Mouse (Mus musculus) heart, postnatal 0 days (tissue): ENCODE data around the gene Ccdc85b. TPM values are rescaled to one million over a fixed set of nuclear protein-coding genes. Genes with fewer than 3 reads are reported as not detected.

Experiments used
- ATAC-seq: fragments of 200-750 bp; cut with Nextera tagmentation; 2 replicates; pipeline ENCODE4 v1.8.0; 2017; ENCODE audit warnings: low read depth, moderate number of reproducible peaks, moderate library complexity; ENCODE audit not compliant: insufficient read depth
- DNase-seq: peaks from one replicate; pipeline ENCODE4 v3.0.0-alpha.2; 2016; ENCODE audit warnings: low spot score
- H3K27ac ChIP-seq: fragments of 300-500 bp; sonication (generic); 2 replicates; pipeline ENCODE4 v1.5.1; 2014; ENCODE audit warnings: low read depth, mild to moderate bottlenecking
- H3K27me3 ChIP-seq: fragments of 300-500 bp; sonication (generic); 2 replicates; pipeline ENCODE4 v1.6.1; 2014; ENCODE audit warnings: low read length, mixed read lengths; ENCODE audit not compliant: control insufficient read depth, insufficient read depth
- H3K36me3 ChIP-seq: fragments of 300-500 bp; sonication (generic); replicated peaks from 2 replicates; pipeline ENCODE4 v1.6.1; 2014; ENCODE audit warnings: low read length, mixed read lengths; ENCODE audit not compliant: control insufficient read depth, insufficient read depth
- H3K4me1 ChIP-seq: fragments of 300-500 bp; sonication (generic); 2 replicates; pipeline ENCODE4 v1.6.1; 2014; ENCODE audit warnings: antibody characterized with exemption; ENCODE audit not compliant: control insufficient read depth, insufficient read depth
- H3K4me2 ChIP-seq: fragments of 300-500 bp; sonication (generic); 2 replicates; pipeline ENCODE4 v1.6.1; 2014; ENCODE audit warnings: low read depth, mild to moderate bottlenecking, low read length, moderate library complexity
- H3K4me3 ChIP-seq: fragments of 300-500 bp; sonication (generic); 2 replicates; pipeline ENCODE4 v1.5.1; 2014; ENCODE audit warnings: low read depth, low read length
- H3K9ac ChIP-seq: fragments of 300-500 bp; sonication (generic); replicated peaks from 2 replicates; pipeline ENCODE4 v1.6.1; 2014; ENCODE audit warnings: low read depth, low read length, mixed read lengths
- H3K9me3 ChIP-seq: fragments of 300-500 bp; sonication (generic); replicated peaks from 2 replicates; pipeline ENCODE4 v1.6.1; 2016; ENCODE audit warnings: low read length; ENCODE audit not compliant: control insufficient read depth
- CTCF ChIP-seq: IDR thresholded peaks from 2 replicates; pipeline ENCODE4 v1.5.1; 2016; ENCODE audit warnings: antibody characterized with exemption, control low read depth, low read depth
- EP300 ChIP-seq: IDR thresholded peaks from 2 replicates; pipeline ENCODE4 v1.6.1; 2016; ENCODE audit warnings: antibody characterized with exemption, low read depth
- WGBS: fragments of 180-500 bp; shearing (Covaris S2); extraction: QIAGEN DNeasy Blood & Tissue Kit; methylation state at CpG from one replicate; pipeline ENCODE4 v1.1.7; 2014; 5-methylcytosine and 5-hydroxymethylcytosine counted together
- polyA plus RNA-seq: library from polyadenylated mRNA; unstranded; fragments of >200 nt; fragmentation: Nextera tagmentation; extraction: Ambion mirVana; gene quantifications from 2 replicates; pipeline ENCODE4 v1.2.1, GENCODE M21; 2015
- total RNA-seq: library from RNA; depleted of rRNA; stranded (reverse); fragments of >200 nt; gene quantifications from 2 replicates; pipeline ENCODE4 v1.2.3, GENCODE M21; 2014; ENCODE audit warnings: low replicate concordance

Gene Ccdc85b
- total and polyA plus RNA-seq, 2 experiments from 2014 or later = 9.2 to 10.6 TPM

DNA sequence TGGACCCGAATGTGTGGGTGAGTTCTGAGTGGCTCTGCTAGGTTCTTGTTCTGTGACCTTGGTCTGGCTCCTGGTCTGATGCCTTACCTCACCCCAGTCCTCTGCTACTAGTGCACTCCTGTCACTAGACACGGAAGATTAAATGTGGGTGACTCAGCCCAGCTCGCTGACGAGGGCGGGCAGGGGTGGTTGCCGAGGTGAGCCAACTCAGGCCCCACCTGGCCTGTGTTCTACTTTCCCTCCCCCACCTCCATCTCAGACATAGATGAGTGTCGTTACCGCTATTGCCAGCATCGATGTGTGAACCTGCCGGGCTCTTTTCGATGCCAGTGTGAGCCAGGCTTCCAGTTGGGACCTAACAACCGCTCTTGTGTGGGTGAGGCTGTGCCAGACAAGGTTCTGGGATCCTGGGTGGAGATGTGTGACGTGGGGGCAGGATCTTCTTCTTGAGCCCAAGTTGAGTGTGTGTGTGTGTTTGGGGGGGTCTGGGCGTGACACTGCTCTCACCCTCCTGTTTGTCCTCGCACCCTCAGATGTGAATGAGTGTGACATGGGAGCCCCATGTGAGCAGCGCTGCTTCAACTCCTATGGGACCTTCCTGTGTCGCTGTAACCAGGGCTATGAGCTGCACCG, 20.1 kb upstream of the Ccdc85b start:
- TF ChIP-seq EP300 (no peak), CTCF (no peak)
- H3K9me3 ChIP-seq = no peaks in the 10 kb centered on the region
- H3K9ac ChIP-seq = no peak overlapping the region
- no peaks in the 10 kb centered on the region for H3K4me1 ChIP-seq
- peaks cover 37% of the 10 kb centered on the region for H3K36me3 ChIP-seq
- DNase-seq (no peak), ATAC-seq (no peak)
- WGBS = 89% methylated on average over 18 of the region's 18 CpGs
- no peaks in the 10 kb centered on the region for H3K27me3 ChIP-seq
- no peak overlapping the region for H3K4me3 ChIP-seq
- no peak overlapping the region for H3K4me2 ChIP-seq
- no peak overlapping the region for H3K27ac ChIP-seq

DNA sequence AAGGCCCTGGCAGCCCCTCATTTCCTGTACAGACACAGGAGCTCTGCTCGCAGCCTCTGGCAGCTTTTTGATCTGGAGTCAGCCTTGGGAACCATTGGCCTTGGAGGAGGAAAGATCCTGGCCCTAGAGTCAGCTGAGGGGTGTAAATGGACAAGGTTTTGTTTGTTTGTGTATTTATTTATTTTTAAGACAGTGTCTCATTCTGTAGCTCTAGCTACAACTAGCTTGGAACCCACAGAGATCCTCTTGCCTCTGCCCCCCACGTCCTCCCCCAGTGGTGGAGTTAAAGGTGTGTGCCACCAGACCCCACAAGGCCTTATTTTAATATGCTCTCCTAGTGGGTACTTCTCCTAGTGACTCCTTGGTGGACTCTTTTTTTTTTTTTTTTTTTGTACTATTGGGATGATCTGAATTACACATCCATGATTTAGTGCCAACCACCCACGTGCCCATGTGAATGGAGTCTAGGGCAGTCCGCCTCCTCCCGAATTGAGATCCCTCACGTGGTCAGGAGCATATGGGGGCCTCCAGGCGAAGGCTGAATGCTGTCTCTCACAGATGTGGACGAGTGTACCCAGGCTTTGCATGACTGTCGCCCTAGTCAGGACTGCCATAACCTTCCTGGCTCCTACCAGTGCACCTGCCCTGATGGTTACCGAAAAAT, 19.4 kb upstream of the Ccdc85b start:
- Histone ChIP-seq H3K36me3 (peaks cover 30% of the 10 kb centered on the region), H3K4me1 (no peaks in the 10 kb centered on the region), H3K9me3 (no peaks in the 10 kb centered on the region), H3K27ac (no peak overlapping the region), H3K4me2 (no peak overlapping the region), H3K27me3 (no peaks in the 10 kb centered on the region), H3K9ac (no peak overlapping the region), H3K4me3 (no peak overlapping the region)
- DNase-seq (no peak), ATAC-seq (no peak)
- TF ChIP-seq EP300 (no peak), CTCF (no peak)
- 92% methylated on average over 10 of the region's 10 CpGs for WGBS

DNA sequence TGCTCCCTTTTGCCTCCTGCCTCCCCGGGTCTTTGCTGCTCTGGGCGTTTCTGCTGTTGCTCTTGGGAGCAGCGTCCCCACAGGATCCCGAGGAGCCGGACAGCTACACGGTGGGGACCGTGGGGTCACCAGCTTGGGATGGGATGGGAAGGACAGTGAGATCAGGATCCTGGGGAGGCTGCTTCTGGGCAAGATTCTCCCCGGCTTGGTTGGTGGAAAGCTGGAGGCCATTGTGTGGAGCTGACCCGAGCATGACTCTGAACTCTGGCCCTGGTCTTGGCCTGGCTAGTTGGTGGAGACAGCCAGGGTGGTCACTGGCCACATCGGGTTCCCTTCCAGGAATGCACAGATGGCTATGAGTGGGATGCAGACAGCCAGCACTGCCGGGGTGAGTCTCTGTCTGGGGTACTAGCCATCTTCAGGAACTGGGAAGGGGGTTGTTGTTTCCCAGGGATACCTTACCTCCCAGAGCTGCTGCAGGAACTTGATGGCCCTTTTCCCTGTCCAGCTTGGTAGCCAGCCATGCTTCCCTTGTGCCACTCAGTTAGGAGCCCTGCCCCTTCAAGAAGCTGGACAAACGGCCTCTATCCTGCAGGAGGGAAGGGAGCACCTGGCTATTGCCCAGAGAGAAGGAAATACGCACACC, 17.5 kb upstream of the Ccdc85b start:
- Histone ChIP-seq H3K4me3 (peak overlapping the region; percentile 64), H3K27me3 (no peaks in the 10 kb centered on the region), H3K9ac (peak overlapping the region; percentile 82), H3K4me1 (no peaks in the 10 kb centered on the region), H3K9me3 (no peaks in the 10 kb centered on the region), H3K36me3 (peaks cover 13% of the 10 kb centered on the region), H3K4me2 (peak overlapping the region; percentile 98), H3K27ac (peak overlapping the region; percentile 68)
- ATAC-seq (peak; percentile 19), DNase-seq (no peak)
- WGBS = 18% methylated on average over 13 of the region's 13 CpGs
- TF ChIP-seq EP300 (no peak), CTCF (no peak)

DNA sequence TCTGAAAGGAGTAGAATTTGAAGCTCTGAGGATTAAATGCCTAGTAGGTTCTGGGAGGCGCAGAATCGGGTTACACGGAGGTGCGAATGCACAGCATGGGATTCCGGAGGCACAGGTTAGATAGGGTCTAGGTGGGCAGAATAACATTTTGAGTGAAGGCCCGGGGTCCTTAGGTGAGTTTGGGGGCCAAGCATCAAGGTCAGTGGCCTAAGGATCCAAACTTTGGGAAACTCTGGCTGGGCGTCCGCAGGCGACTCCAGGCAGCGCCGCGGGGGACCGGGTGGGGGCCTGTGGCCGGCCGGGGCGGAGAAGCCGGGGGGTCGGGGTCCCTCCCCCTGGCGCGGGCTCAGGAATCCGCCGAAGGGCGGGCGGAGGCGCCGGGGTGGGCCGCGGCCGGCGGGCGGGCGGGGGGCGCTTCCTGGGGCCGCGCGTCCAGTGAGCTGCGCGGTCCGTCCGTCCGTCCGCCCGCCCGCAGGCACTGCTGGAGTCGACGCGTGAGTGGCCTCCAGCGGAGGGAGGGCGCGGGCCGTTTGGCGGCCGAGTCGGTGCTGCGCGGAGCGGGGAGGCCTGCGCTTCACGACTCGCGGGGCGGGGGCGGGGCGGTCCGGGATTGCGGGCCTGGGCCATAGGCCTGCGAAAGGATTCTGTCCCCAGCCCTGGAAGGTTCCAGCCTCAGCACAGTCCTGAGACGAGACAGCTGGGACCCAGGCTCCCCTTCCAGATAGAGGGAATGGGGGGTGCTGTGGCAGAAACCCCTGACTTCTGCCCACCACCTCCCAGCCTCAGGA, 16.8 kb upstream of the Ccdc85b start:
- Histone ChIP-seq H3K9ac (peak overlapping the region; percentile 82), H3K9me3 (no peaks in the 10 kb centered on the region), H3K4me2 (peak overlapping the region; percentile 98), H3K4me3 (peak overlapping the region; percentile 64), H3K27me3 (no peaks in the 10 kb centered on the region), H3K4me1 (no peaks in the 10 kb centered on the region), H3K27ac (peak overlapping the region; percentile 68), H3K36me3 (peaks cover 7% of the 10 kb centered on the region)
- TF ChIP-seq CTCF (no peak), EP300 (no peak)
- DNase-seq = no peak
- WGBS = under 1% methylated on average over 38 of the region's 68 CpGs
- ATAC-seq = peak; percentile 47

DNA sequence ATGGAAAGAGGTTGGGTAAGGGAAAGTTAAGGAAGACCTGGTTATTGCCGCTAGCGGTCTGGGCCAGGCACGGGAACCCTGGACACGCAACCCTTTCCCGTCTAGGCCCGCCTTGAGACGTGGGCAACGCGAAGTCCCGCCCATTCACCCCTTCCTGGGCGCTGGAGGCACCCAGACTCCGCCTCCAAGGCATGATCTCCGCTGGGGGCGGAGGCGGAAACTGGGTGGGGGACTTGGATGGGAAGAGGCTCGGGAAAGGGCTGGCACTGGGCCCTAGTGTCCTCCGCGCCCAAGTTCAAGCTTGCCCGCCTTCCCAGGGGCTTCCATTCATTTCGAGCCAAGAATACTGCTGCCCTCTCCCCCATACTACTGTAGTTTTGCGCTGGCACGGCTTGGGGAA, 16.0 kb upstream of the Ccdc85b start, which contains the start of gene Efemp2:
Efemp2 (plus strand) TSS at position 235 of the 400 bp plus-strand sequence.
- Histone ChIP-seq H3K27me3 (no peaks in the 10 kb centered on the region), H3K27ac (peak within 1 kb of the TSS; percentile 68), H3K9ac (peak within 1 kb of the TSS; percentile 82), H3K9me3 (no peaks in the 10 kb centered on the region), H3K4me3 (peak within 1 kb of the TSS; percentile 64), H3K4me2 (peak within 1 kb of the TSS; percentile 98), H3K4me1 (no peaks in the 10 kb centered on the region), H3K36me3 (peaks cover 7% of the 10 kb centered on the region)
- peak; percentile 65 for DNase-seq
- TF ChIP-seq CTCF (no peak), EP300 (peak; percentile 38; the same call in 1 of the 2 replicates)
- ATAC-seq = peak; percentile 86
- under 1% methylated on average over 22 of the region's 22 CpGs for WGBS
